Mouse (Mus musculus): ENCODE results near the gene Mcm3ap. TPM values are rescaled to one million over a fixed set of nuclear protein-coding genes. Genes with fewer than 3 reads are reported as not detected.

Gene Mcm3ap
- 10 to 100 TPM; 34.7 to 38.6 TPM for total RNA-seq (2023)

GRCm38 (mm10) chr10:76468203-76469162 is at the start of gene Mcm3ap, which contains the start of gene Ybey:
Mcm3ap (plus strand) TSS chr10:76468927.
Ybey (minus strand) TSS chr10:76469114.

GRCm38 (mm10) chr10:76440281-76440680 is 28.4 kb upstream of the Mcm3ap start, which contains the start of gene AC141477.1:
AC141477.1 (minus strand) TSS chr10:76440444.

GRCm38 (mm10) chr10:76442178-76443088 is 26.3 kb upstream of the Mcm3ap start, which contains the start of gene Pcnt:
Pcnt (minus strand) TSS chr10:76442786.

GRCm38 (mm10) chr10:76448851-76449250 is 19.9 kb upstream of the Mcm3ap start, which contains the start of gene 2610028H24Rik:
2610028H24Rik (plus strand) TSS chr10:76449081.

GRCm38 (mm10) chr10:76531375-76531774 is 62.6 kb downstream of the Mcm3ap start, which contains the start of gene Lss:
Lss (plus strand) TSS chr10:76531588.

GRCm38 (mm10) chr10:76561972-76562371 is 93.2 kb downstream of the Mcm3ap start, which contains the start of gene Spatc1l:
Spatc1l (plus strand) TSS chr10:76562272.

Other genes with a start within 250 kb of the Mcm3ap start
- 1 to 10 TPM; 3.7 to 4.7 TPM for gene Prmt2, start 231.1 kb upstream of the Mcm3ap start, total RNA-seq (2023)
- not detected for gene S100b, start 215.1 kb upstream of the Mcm3ap start, total RNA-seq (2023)
- 10 to 100 TPM in 1 of 2 experiments, 1 to 10 TPM in 1; 8.3 to 11.4 TPM for gene Dip2a, start 123.6 kb upstream of the Mcm3ap start, total RNA-seq (2023)
- gene AC141477.1, start 28.5 kb upstream of the Mcm3ap start, total RNA-seq (2023), result 10 to 100 TPM in 1 of 2 experiments, 1 to 10 TPM in 1; 6.7 to 20.5 TPM
- 10 to 100 TPM; 35.4 to 39.2 TPM for gene Pcnt, start 26.1 kb upstream of the Mcm3ap start, total RNA-seq (2023)
- gene 2610028H24Rik, start 19.8 kb upstream of the Mcm3ap start, total RNA-seq (2023), result not detected
- 1 to 10 TPM in 1 of 2 experiments, under 1 TPM in 1; 0.89 to 1.7 TPM for gene Ybey, start 187 bp downstream of the Mcm3ap start, total RNA-seq (2023)
- gene Lss, start 62.7 kb downstream of the Mcm3ap start, total RNA-seq (2023), result 10 to 100 TPM in 1 of 2 experiments, 1 to 10 TPM in 1; 9.1 to 17.3 TPM
- gene Spatc1l, start 93.3 kb downstream of the Mcm3ap start, total RNA-seq (2023), result not detected
- not detected for gene Ftcd, start 106.7 kb downstream of the Mcm3ap start, total RNA-seq (2023)
- gene Col6a2, start 154.7 kb downstream of the Mcm3ap start, total RNA-seq (2023), result under 1 TPM; 0.45 to 0.52 TPM